Mouse (Mus musculus) liver, embryonic 14.5 days (tissue): ENCODE measurements around the gene Sh3bp1.

Experiments used
- CTCF ChIP-seq: IDR thresholded peaks from 2 replicates; pipeline ENCODE4 v1.5.1; 2016; ENCODE audit warnings: antibody characterized with exemption, low read depth, control low read depth
- EP300 ChIP-seq: IDR thresholded peaks from 2 replicates; pipeline ENCODE4 v1.6.1; 2016; ENCODE audit warnings: antibody characterized with exemption, low read depth

DNA sequence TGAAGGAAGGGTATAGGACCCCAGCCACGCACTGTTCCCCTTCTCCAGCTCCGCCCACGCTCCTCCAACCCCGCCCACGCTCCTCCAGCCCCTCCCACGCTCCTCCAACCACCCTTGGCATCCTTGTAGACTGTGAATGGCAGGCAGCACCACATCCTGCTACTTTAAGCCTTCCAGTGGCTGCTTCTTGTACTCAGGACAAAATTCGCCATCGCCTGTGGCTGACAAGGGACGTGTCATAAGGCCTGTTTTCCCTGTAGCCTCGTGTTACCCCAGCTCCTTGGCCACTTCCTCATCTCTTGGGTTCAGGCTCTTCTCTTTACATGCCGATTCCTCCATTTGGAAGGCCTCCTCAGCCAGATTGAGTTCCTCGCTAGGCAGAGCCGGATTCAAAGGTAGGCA lies 35.7 kb upstream of the Sh3bp1 start:
- TF ChIP-seq CTCF, result no peak
- TF ChIP-seq EP300, result no peak
